Mouse (Mus musculus) myocyte (in vitro differentiated cells): Measurements from ENCODE around the gene Serpina1b.

Experiments used
- CEBPB ChIP-seq: IDR thresholded peaks from 2 replicates; pipeline ENCODE4 v1.6.1; 2011; ENCODE audit warnings: mild to moderate bottlenecking, moderate library complexity; ENCODE audit not compliant: poor library complexity, insufficient read depth, severe bottlenecking
- MYOG ChIP-seq, 3 experiments: IDR thresholded peaks; one replicate each; pipeline ENCODE4 v1.6.1; 2011; ENCODE audit warnings: control low read depth in 2 of 3, low read depth in 2 of 3, mild to moderate bottlenecking in 2 of 3; ENCODE audit not compliant: insufficient read length in 2 of 3, control insufficient read depth in 1 of 3, insufficient read depth in 1 of 3
- POLR2A ChIP-seq: IDR thresholded peaks from one replicate; pipeline ENCODE4 v1.6.1; 2011; ENCODE audit warnings: low read depth, mild to moderate bottlenecking, control low read depth, moderate library complexity; ENCODE audit not compliant: insufficient read length
- USF1 ChIP-seq: IDR thresholded peaks from one replicate; pipeline ENCODE4 v1.6.1; 2011; ENCODE audit warnings: low read depth, mild to moderate bottlenecking, control low read depth, moderate library complexity

DNA sequence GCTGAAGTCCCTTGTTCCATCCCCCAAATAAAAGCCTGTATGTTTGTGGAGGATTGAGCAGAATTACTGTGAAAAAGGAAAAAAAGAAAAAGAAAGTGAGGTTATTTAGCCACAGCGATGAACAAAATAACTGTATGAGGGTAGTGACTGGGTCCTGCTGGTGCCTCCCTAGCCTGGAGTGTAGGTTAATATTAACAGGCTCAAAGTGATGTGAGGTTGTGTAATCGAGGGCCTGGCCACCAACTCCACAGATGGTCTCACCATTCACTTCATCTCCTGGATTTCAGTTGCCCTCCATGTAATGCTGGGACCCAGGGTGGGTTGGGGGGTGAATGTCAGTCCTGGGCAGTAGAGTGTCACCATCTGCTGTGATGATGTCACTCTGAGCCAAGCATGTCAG is 148.4 kb downstream of the Serpina1b start:
- TF ChIP-seq CEBPB (no peak), MYOG (IDR thresholded peaks at IDR 0.05; ENCODE audit: control insufficient read depth in 1 of 3, insufficient read depth in 1 of 3, insufficient read length in 2 of 3, low read depth in 2 of 3) (no peak), USF1 (no peak), POLR2A (no peak)
